Mouse (Mus musculus): Measurements from ENCODE around the gene Cpvl. TPM values are rescaled to one million over a fixed set of nuclear protein-coding genes. Genes with fewer than 3 reads are reported as not detected.

Cpvl gene
- total RNA-seq, 4 experiments from 2014 or later: not detected

DNA sequence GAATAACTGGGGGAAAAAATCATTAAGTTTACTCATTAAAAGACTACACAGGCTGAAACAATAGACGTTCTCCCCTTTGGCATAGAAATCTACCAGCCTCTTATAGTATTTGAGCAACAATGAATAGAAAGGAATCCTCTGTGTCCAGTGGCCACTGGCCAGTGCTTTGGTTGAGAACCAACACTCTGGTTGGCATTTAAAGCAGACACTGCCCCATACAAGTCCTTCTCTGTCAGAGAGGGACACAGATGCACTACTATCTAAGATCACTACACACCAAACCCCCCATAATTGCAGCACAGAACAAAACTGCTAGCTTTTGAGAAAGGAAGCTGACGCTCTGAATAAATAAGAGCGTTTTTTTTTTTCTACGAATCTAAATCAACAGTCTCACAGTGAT is 93.5 kb downstream of the Cpvl start:
- DNase-seq (ENCODE audit: low spot score in 2 of 2): peak; percentile 57 to 71

DNA sequence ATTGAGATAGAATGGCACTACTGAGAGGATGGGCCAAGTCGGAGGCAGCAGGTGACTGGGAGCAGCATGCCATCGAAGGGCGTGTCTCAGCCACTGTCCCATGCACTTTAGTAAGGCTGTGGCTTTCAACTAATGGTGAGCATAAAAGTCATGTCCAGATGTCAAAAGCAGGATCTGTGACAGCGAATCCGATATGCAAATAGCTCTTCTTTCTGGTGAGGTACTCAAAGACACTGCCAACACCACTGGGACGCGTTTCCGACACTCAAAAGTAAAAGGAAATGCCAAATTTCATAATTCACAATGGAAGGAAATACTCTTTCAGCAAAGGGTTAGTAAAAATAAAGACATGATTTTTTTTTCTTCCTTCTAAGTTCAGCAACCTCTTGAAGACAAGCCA is 94.0 kb downstream of the Cpvl start:
- no peak for DNase-seq (ENCODE audit: low spot score in 2 of 2)

DNA sequence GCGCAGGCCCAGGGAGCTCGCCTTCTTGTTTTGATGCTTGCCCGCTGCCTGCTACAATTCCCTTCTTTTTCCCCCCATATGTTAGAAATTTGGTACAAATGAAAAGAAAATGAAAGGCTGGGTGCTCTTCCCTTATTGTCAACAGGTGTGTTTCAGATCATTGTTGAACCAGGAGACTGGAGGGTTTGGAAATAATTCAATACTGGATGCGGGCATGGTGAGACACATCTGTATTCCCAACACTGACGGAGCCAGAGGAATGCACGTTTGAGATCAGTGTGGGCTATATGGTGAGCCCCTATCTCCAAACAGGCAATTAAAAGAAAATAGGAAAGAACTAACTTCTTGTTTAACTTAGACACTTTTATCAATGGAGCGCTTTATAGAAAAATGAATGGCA is 95.1 kb downstream of the Cpvl start:
- DNase-seq (ENCODE audit: low spot score in 2 of 2): no peak

DNA sequence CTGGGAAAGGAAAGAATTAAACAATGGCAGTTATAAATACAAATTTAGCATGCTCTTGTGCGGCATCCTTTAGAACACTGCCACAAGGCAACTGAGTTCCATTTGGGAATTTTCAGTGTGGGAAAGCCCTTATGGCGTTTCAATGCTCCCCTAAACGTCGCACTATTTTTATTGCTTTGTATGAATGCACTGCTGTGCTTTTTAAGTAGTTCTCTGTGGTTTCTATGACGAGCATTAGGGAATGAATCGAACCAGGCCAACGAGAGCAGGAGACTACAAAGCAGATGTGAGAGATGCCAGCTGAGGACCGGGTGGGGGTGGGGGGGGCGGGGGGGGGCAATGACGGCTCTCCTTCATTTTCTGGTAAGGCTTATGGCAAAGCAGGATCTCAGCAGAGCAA is 96.8 kb downstream of the Cpvl start:
- DNase-seq (ENCODE audit: low spot score in 2 of 2): no peak

DNA sequence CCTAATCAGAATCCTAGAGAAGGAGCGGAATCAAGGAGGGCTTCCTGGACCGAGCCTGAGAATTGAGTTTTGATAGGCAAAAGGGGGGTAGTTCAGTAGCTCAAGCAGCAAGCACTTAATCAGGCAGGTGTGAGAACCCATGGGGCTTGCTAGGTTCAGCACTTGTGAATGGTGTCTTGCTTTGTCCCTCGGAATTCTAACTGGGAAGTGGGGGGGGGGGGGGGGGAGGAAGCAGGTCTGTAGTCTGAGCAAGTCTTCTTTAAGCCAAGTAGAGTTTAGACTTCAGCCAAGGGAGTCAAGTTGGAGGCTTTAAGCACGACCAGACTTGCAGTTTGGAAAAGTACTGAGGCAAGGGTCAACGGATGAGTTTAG is 97.2 kb downstream of the Cpvl start:
- DNase-seq (ENCODE audit: low spot score in 2 of 2): no peak

DNA sequence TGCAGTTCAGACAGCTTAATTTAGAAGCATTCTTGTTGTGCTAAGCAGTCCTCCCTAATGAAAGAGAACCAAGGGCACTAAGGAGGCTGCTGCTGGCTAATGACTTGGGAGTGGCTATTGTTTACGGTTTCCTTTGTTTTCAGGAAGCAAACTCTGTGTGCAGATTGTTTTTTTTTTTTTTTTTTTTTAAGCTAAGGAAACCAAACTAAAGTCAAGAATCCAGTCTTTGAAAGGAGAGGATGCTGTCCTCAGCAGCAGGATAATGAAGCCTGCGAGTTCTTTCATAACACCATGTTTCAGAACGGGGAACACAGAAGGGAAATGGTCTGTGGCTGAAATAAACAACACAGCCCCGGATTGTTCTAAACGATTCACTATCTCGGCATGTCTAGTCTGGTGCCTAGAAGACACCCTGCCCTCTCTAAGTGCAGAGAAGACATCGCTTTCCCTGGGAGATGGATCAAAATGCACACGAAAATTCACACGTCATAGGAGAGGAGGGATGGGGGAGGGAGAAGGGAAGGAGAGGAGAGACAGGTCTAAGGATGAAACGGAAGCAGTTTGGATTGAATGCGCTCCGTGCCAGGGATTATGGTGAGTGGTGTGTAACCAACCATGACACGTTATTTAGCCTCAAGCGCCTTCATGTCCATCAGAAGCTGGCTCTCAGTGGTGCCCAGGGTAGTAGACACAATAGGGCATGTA is 97.8 kb downstream of the Cpvl start:
- DNase-seq (ENCODE audit: low spot score in 2 of 2): no peak

DNA sequence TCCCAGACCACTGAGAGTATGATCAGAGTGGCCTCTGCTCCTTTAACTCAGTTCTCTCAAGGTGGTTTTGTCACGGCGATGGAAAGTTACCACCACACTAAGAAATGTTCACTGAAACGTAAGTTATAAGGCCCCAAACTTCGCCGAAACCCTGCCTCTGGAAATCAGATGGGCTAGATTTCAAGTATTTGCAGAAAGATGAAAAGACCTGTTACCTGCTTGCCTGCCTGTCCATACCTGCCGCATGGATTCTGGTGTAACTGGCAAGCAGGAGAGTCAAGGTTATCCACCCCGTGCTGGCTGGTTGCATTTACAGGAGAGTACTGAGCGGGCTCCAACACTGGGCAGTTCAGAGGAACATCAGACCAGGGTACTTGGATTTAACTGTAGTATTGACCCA is 98.9 kb downstream of the Cpvl start:
- no peak for DNase-seq (ENCODE audit: low spot score in 2 of 2)

DNA sequence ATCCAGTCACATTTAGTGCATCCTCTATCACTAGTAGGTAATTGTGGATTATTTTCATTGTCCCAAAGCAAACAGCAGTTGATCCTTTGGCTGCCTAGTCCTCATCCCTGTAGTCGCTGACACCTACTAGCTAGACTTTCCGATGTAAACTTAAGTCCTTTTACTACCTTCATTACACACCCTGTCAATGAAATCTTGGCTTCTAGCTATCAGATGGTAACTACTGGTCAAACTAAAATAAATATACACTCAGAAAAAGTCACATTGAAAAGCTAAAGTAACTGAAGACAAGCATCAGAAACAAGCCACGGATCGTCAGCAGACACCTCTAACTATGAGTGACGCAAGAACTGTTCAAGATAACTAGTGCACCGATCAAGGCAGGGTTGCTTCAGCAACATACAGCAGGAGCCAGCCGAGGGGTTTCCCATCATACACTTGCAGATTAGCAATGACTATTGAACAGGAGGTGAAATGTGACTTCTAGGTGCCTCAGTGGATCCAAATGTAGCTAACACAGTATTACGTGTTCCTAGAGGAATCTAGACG is 103.5 kb downstream of the Cpvl start:
- no peak for DNase-seq (ENCODE audit: low spot score in 2 of 2)

DNA sequence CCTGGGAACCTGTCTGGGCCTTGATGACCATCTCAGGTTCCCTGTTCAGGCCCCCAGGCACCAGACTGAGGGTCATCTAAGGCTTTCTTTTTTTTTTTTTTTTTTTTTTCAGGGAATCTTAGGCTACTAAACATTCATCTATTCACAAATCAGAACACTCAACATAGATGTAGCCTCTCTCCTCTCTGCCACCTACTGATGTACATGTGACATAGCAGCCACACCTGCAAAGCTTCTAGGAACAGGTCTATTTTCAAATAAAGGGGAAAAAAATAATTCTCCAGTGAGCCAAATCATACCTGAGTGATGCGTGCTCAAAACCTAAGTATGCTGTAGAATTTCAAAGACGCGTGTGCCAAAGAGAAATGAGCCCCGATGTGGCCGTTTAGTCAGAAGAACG is 106.6 kb downstream of the Cpvl start:
- no peak for DNase-seq (ENCODE audit: low spot score in 2 of 2)

DNA sequence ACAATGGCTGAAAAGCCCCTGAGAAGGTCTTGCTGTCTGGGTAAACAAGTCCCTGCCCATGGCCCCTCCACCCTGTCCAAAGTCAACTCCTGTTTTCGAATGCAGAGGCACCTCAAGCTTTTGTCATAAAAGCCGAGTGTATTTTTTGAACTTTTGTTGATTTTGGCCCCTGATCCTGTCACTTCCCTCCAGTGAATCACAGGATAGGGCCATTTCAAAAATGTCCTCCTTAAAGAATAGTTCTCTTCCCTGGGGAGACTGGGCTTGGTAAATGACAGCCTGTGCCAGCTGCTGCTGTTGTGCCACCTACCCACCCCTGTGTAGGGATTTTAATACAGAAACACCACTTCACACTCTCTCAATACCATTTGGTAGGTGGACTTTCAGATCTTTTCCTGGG is 115.5 kb downstream of the Cpvl start:
- DNase-seq (ENCODE audit: low spot score in 2 of 2): no peak

DNA sequence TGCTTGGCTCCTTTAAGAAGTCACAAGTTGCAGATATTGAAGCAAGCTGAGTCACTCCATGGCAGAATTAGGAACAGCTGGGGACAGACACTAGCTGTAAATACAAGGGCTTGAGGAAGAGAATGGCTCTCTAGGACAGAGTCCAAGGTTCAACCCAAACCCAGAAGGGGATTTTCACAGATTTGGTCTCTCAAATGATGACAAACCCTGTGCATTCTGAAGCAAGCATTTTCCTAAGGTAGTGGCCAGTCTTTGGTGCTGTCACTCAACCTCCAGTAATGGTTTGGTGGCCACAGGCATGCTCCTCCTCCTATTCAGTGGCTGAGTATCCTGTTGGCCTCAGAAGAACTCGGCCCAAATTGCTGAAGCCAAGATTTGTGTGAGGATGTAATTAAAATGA is 119.4 kb downstream of the Cpvl start:
- DNase-seq (ENCODE audit: low spot score in 2 of 2): no peak

DNA sequence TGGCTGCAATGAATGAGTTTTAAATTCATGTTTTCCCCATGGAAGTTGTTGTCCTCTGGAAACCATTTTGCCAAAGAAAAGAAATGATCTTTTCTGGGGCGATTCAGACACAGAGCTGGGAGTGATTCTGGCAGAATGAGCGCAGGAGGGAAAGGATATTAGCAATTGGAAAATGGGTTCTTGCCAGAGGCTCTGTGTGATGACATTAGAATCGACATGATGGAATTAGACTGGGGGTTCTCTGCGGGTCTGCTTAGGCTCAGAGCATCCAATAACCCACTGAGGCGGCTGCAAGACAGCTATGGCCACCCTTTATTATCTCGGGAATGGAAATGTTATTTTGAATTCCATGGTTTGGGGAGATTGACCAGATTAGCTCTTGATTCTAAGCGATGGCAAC is 120.6 kb downstream of the Cpvl start:
- DNase-seq (ENCODE audit: low spot score in 2 of 2): no peak

DNA sequence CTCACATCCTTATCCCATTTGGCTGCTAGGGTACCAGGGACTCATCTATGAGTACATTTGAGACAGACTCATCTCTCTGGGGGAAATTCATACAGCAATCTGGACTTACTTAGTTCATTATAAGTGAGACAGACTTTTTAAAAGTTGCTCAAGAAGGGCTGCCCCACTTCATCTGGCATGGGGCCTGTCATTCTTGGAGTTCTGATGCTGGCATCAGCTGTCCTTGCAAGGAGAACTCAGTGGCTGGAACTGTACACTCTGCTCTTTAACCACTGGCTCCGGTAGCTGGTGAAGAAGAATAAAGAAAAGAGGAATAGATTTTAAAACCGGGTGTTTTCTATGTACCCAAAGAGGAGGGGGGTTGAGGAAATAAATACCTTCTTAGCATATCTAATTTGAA is 121.7 kb downstream of the Cpvl start:
- no peak for DNase-seq (ENCODE audit: low spot score in 2 of 2)

DNA sequence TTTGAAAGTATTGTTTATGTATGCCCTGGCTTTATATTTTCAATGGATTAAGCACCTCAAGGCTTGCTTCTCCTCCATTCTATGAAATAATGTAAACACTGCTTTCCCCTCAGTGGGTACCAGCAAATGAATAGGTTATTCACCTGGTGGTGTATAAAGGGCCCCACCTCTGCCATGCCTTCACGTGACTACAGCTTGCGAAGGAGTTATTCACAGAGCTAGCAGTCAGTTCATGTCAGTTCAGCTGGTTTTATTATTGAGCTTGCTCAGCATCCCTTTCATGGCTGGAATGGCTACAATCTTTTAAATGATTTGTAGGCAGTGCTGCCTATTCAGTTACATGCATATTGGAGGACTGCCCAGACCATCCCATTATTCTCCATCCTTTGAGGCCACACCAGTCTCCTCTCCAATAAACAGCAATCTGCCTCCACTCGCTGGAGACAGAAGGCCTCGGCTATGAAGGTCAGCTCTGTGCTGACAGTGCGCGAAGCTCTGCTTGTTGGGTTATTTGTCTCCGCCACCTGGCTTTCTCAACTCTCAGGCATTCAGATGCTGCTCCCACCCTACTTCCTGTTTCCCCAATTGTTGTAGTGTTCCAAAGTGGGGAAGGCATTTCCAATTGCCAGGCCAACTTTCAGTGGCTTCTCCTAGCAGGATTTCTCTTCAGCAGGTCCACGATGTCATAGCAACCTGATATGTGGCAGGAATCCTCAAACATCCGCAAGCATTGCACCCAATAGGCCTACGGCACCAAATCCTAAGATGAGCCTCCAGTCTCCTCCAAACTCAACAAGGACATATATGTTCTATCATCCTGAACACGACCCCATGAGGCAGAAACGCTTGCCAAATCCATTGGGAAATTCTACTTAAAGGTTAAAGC is 123.3 kb downstream of the Cpvl start:
- DNase-seq (ENCODE audit: low spot score in 2 of 2): peak; percentile 21 to 32

DNA sequence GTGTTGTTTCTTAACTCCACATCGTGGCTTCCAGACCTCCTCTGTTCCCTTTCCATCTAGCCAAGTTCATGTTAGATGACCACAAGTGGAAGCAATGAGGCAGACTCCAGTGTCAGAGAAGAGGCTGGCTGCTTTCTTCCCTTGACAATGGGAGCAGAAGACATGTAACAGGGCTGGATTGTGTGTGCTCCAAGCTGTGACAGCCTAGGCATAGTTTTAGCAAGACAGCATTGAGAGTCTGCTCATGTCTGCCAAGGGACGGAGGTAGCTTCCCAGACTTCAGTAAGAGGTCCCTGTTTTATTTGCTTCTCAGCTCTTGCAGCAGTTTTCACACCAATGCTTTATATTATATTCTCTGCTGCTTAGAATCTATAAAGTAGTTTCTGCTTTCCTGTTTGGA is 124.2 kb downstream of the Cpvl start:
- no peak for DNase-seq (ENCODE audit: low spot score in 2 of 2)

DNA sequence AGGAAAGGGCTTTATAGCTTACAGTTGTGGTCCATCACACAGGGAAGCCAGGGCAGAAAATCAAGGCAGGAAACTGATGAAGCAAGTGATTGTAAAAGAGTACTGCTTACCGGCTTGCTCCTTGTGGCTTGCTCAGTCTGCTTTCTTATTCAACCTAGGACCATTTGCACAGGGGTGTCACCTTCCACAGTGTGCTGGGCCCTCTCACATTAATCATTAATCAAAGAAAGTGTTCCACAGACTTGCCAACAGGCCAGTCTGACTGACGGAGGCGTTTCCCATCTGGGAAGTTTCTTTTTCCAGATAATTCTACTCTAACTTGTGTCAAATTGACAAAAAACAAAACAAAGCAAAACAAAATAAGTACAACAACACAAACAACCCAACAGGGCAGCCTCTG is 124.9 kb downstream of the Cpvl start:
- DNase-seq (ENCODE audit: low spot score in 2 of 2): no peak

DNA sequence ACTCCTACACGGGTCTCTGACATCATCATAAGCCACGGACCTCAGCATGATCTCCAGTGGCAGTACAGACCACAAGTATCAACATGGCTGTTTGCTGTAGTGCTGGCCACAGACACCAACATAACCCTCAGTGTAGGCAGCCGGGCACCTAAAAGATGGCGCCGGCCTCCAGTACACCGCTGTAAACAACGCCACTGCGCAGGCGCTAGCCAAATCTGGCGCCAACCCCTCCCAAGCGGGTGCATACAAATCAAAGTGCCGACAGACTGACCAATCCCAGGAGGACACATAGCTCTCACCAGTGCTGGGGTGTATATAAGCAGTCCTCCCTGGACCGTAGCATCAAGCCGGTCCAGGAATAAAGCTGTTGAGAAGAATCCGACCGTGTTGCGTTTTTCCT is 133.8 kb downstream of the Cpvl start:
- no peak for DNase-seq (ENCODE audit: low spot score in 2 of 2)

DNA sequence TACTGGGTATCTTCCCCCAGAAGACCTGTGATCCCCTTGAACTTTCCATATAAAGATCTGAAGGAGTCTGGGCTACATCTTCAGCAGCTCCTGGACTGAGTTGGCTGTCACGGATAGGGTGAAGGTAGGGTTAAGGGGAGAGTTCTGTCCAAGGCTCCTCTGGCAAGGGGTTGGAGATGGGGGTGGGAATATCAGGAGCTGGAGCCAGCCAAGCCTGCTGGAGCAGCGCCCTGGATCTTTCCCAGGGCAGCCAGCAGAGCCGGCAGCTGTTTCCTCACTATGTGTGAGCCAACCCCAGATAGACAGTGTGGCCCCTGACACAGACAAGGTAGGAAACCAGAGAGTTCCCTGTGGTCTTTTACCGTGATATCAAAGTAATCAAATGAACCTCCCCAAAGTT is 153.3 kb downstream of the Cpvl start:
- DNase-seq (ENCODE audit: low spot score in 2 of 2): peak in 1 of 2 experiments; percentile 12

Other genes with a start within 250 kb of the Cpvl start
- 10 to 100 TPM; 30.7 to 33.7 (median 32.3) TPM for gene Tril, start 157.8 kb downstream of the Cpvl start, total RNA-seq (2022)
- gene Chn2, start 60.9 kb upstream of the Cpvl start, total RNA-seq (2022): 10 to 100 TPM; 22.1 to 26.4 (median 24.1) TPM

Measured in layer of hippocampus, adult 8-10 months (tissue).